ENCODE assay signal across 34 mouse cellular contexts in genomic region chr6:4532898-4533297, GRCm38 (mm10).
"Had no signal": no experiment of that assay in that cellular context is flagged by ENCODE, and none has a peak within 500 bp of the region (broad histone marks: within the 10 kb centered on the region; RNA-seq: fewer than 3 reads in every experiment).

No protein-coding gene starts in this region.

- DNase-seq: heart, postnatal 10 days; heart, postnatal 14 days; heart, postnatal 36 days; heart, postnatal 4 days; kidney, adult 11 months; kidney, adult 18-20 months; kidney, adult 2 months; kidney, adult 8-10 months; kidney, adult 9 months; kidney, postnatal 10 days; kidney, postnatal 14 days; kidney, postnatal 25 days; kidney, postnatal 36 days; kidney, postnatal 4 days; layer of hippocampus, adult 9-11 months; layer of hippocampus, postnatal 36 days had no signal

- H3K27me3 ChIP-seq: heart, embryonic 12.5 days; heart, embryonic 13.5 days; heart, embryonic 15.5 days; hindbrain, embryonic 12.5 days; hindbrain, embryonic 13.5 days; hindbrain, embryonic 15.5 days; intestine, embryonic 15.5 days; kidney, embryonic 15.5 days had no signal

- H3K27ac ChIP-seq: heart, embryonic 15.5 days; hindbrain, embryonic 10.5 days; hindbrain, embryonic 12.5 days; hindbrain, embryonic 13.5 days; hindbrain, embryonic 14.5 days; hindbrain, embryonic 15.5 days; hindbrain, postnatal 0 days; intestine, embryonic 15.5 days; kidney, embryonic 15.5 days; kidney, postnatal 0 days; layer of hippocampus, adult 2 months; left cerebral cortex, adult 2 months had no signal

- ATAC-seq: hindbrain, embryonic 16.5 days; hindbrain, postnatal 0 days; inflammation-experienced regulatory T-cells, adult 6 months; intestine, embryonic 15.5 days; intestine, embryonic 16.5 days; intestine, postnatal 0 days had no signal

- H3K4me1 ChIP-seq: heart, embryonic 12.5 days; heart, embryonic 13.5 days; heart, embryonic 15.5 days; hindbrain, embryonic 10.5 days; hindbrain, embryonic 12.5 days; hindbrain, embryonic 15.5 days; intestine, embryonic 15.5 days; kidney, embryonic 15.5 days had no signal

- H3K4me3 ChIP-seq: heart, embryonic 12.5 days; heart, embryonic 13.5 days; heart, embryonic 15.5 days; hindbrain, embryonic 10.5 days; hindbrain, embryonic 12.5 days; hindbrain, embryonic 13.5 days; hindbrain, embryonic 15.5 days; intestine, embryonic 15.5 days; kidney, embryonic 15.5 days; layer of hippocampus, adult 2 months; left cerebral cortex, adult 2 months had no signal
